In the genomic region with DNA sequence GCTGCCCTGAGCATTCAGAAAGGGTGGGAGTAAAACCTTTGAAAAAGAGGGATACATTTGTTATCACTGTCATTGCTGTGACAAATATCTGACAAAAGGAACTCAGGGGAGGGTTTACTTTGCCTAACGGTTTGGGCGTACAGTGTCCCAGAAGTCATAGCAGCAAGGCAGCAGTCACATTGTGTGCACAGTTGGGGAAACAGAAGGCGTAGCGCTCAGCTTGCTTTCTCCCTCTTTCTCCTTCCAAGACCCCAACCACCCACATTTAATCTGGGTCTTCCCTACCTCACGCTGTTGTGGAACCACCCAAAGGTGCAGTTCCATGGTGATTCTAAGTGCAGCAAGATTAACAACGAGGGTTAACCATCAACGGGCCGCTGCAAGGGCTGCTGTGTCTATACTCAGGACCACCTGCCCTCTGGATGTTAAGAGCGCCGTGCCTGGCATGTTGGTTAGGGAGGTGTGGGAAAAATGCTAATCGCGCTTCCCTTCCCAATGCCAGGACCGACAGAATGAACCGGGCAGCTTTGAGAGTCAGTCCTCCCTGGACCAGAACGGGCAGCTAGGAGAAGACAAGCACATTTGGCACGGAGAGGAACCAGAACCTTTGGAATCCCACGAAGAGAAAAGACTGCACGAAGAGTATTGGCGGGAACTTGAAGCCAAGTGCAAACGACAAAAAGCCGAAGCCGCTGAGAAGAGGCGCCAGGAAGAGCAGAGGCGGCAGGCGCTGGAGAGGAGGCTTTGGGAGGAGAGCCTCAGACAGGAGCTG, we compare ENCODE assay signal across 9 mouse cellular contexts. TPM values are rescaled to one million over a fixed set of nuclear protein-coding genes. Genes with fewer than 3 reads are reported as not detected.
DNase-seq lines count a peak whose midpoint lies in the region; ATAC-seq lines count a peak whose summit lies in the region.
"Had no signal": no experiment of that assay in that cellular context is flagged by ENCODE, and none has a peak within 500 bp of the region (broad histone marks: within the 10 kb centered on the region; RNA-seq: fewer than 3 reads in every experiment).

No protein-coding gene starts in this region.

- H3K4me3 ChIP-seq in lung, embryonic 15.5 days, result peak overlapping the region; percentile 40
- no peak overlapping the region for H3K4me3 ChIP-seq in forebrain, embryonic 12.5 days (replicated peaks)
- H3K4me3 ChIP-seq in limb, embryonic 13.5 days, result peak overlapping the region; percentile 40
- peak overlapping the region; percentile 48 for H3K4me3 ChIP-seq in stomach, embryonic 16.5 days (replicated peaks; ENCODE audit: low read length)

- no peaks in the 10 kb centered on the region for H3K9me3 ChIP-seq in lung, embryonic 15.5 days
- no peaks in the 10 kb centered on the region for H3K9me3 ChIP-seq in forebrain, embryonic 12.5 days
- H3K9me3 ChIP-seq in limb, embryonic 13.5 days, result no peaks in the 10 kb centered on the region
- no peaks in the 10 kb centered on the region for H3K9me3 ChIP-seq in stomach, embryonic 16.5 days (replicated peaks; ENCODE audit: control insufficient read depth, low read length)

- H3K27me3 ChIP-seq in lung, embryonic 15.5 days, result peaks cover 33% of the 10 kb centered on the region
- peaks cover 41% of the 10 kb centered on the region for H3K27me3 ChIP-seq in forebrain, embryonic 12.5 days
- peaks cover 49% of the 10 kb centered on the region for H3K27me3 ChIP-seq in limb, embryonic 13.5 days
- H3K27me3 ChIP-seq in stomach, embryonic 16.5 days (ENCODE audit: control insufficient read depth, insufficient read depth, low read length), result peaks cover 13% of the 10 kb centered on the region

- 0 out of 2 replicates have a peak overlapping the region, but pooled peaks have one; percentile 27 for H3K9ac ChIP-seq in lung, embryonic 15.5 days
- H3K9ac ChIP-seq in forebrain, embryonic 12.5 days, result no peak overlapping the region
- H3K9ac ChIP-seq in limb, embryonic 13.5 days, result peak overlapping the region; percentile 50; the same call in 1 of the 2 replicates
- peak overlapping the region; percentile 49 for H3K9ac ChIP-seq in stomach, embryonic 16.5 days (ENCODE audit: low read length)
- H3K9ac ChIP-seq: liver, embryonic 14.5 days had no signal

- no peak overlapping the region for H3K27ac ChIP-seq in lung, embryonic 15.5 days
- no peak overlapping the region for H3K27ac ChIP-seq in forebrain, embryonic 12.5 days
- H3K27ac ChIP-seq in limb, embryonic 13.5 days, result no peak overlapping the region
- H3K27ac ChIP-seq in stomach, embryonic 16.5 days (ENCODE audit: low read length), result no peak overlapping the region
- H3K27ac ChIP-seq: liver, embryonic 14.5 days had no signal

- peaks cover 35% of the 10 kb centered on the region for H3K4me1 ChIP-seq in lung, embryonic 15.5 days
- peaks cover 25% of the 10 kb centered on the region for H3K4me1 ChIP-seq in forebrain, embryonic 12.5 days
- peaks cover 29% of the 10 kb centered on the region for H3K4me1 ChIP-seq in limb, embryonic 13.5 days
- 0 out of 2 replicates have a peak, but pooled peaks cover 7% of the 10 kb centered on the region for H3K4me1 ChIP-seq in stomach, embryonic 16.5 days (ENCODE audit: control insufficient read depth, insufficient read depth, low read length)

- ATAC-seq in lung, embryonic 15.5 days (ENCODE audit: borderline replicate concordance, extremely low read depth, low FRiP score, low TSS enrichment), result no peak
- ATAC-seq in forebrain, embryonic 12.5 days (ENCODE audit: low FRiP score), result no peak
- ATAC-seq in limb, embryonic 13.5 days (ENCODE audit: low FRiP score, low read depth), result no peak
- no peak for ATAC-seq in stomach, embryonic 16.5 days (ENCODE audit: insufficient read depth, low FRiP score)
- ATAC-seq: activated CD4-positive, CD25-positive, alpha-beta regulatory T cell, adult 4 months had no signal

- H3K36me3 ChIP-seq in lung, embryonic 15.5 days, result no peaks in the 10 kb centered on the region
- H3K36me3 ChIP-seq in forebrain, embryonic 12.5 days (replicated peaks), result peaks cover 52% of the 10 kb centered on the region
- peaks cover 28% of the 10 kb centered on the region for H3K36me3 ChIP-seq in limb, embryonic 13.5 days
- no peaks in the 10 kb centered on the region for H3K36me3 ChIP-seq in stomach, embryonic 16.5 days (ENCODE audit: control insufficient read depth, insufficient read depth, low read length)

- 25% methylated on average over 25 of the region's 25 CpGs for WGBS in lung, embryonic 15.5 days
- 23% methylated on average over 25 of the region's 25 CpGs for WGBS in forebrain, embryonic 12.5 days
- 27% methylated on average over 25 of the region's 25 CpGs for WGBS in limb, embryonic 13.5 days
- WGBS in stomach, embryonic 16.5 days, result 29% methylated on average over 25 of the region's 25 CpGs

- peak overlapping the region; percentile 82 for H3K4me2 ChIP-seq in lung, embryonic 15.5 days
- H3K4me2 ChIP-seq in forebrain, embryonic 12.5 days, result peak overlapping the region; percentile 39
- H3K4me2 ChIP-seq in limb, embryonic 13.5 days (replicated peaks), result peak overlapping the region; percentile 67
- peak overlapping the region; percentile 57 for H3K4me2 ChIP-seq in stomach, embryonic 16.5 days (ENCODE audit: low read depth, low read length)

- no peak for DNase-seq in lung, postnatal 4 days
- DNase-seq in retina, postnatal 1 day, result no peak
- DNase-seq in retina, embryonic 14.5 days (ENCODE audit: low spot score), result no peak

RNA-seq across cellular contexts. Expression of a gene that starts 49.3 kb away (rescaled TPM):
- polyA plus RNA-seq in lung, embryonic 15.5 days (2015; fragmentation: Nextera tagmentation; extraction: Ambion mirVana), result 20.0 and 22.9 TPM in 2 replicates
- 20.5 and 22.5 TPM in 2 replicates for polyA plus RNA-seq in forebrain, embryonic 12.5 days (2016; fragmentation: Nextera tagmentation; extraction: Ambion mirVana)
- polyA plus RNA-seq in limb, embryonic 13.5 days (2015; fragmentation: Nextera tagmentation; extraction: Ambion mirVana), result 19.8 and 20.4 TPM in 2 replicates
- 14.0 and 15.5 TPM in 2 replicates for polyA plus RNA-seq in stomach, embryonic 16.5 days (2015; fragmentation: Nextera tagmentation; extraction: Ambion mirVana)
